Mouse (Mus musculus): ENCODE data around the gene Itpkb.

DNA sequence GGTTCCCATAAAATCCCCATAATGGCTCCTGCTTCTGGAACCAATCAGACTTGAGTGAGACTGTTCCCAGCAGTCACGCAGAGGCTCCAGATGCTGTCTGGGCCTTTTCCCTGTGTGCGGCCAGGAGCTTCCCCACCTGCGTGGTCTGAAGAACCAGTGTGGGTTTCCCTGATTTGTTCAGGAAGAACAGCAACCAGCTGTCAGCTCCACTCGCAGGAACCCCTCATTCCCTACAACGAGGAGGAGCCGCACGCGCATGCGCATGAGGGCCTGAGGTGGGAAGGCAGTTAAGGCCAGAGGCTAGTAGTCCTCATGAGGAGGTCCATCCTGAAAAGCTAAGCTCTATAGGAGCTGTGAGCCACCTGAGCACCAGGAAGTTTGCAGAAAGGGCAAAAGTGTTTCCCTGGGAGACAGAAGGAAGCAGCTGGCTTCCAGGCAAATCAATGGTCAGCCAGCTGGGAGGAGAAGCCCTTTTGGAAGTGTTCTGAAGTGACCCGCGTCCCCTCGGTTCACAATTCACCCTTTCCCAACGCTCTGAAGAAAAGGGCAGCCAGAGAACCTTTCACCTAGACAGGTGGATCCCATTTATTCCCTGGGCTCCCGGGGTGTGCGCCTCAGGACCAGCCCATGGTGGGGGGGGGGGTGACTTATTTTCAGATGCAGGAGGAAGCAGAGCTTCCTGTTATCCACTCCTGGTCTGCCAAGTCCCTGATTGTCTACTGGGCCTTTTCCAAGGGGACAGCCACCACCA lies 44.0 kb upstream of the Itpkb start:
- TF ChIP-seq CTCF (IDR thresholded peaks at IDR 0.05; ENCODE audit: low read depth, low read length) (no peak), POLR2A (IDR thresholded peaks at IDR 0.05; ENCODE audit: borderline replicate concordance, low read depth, low read length) (no peak)
